Mouse (Mus musculus) frontal cortex, postnatal 36 days (tissue): ENCODE measurements around the gene Gm136.

Experiments used
- DNase-seq, 2 experiments: peaks; one replicate each; pipeline ENCODE4 v3.0.0; 2022; ENCODE audit warnings: low spot score in 2 of 2

Gm136 gene

GRCm38 (mm10) chr4:34708127-34708526 is 47.9 kb downstream of the Gm136 start:
- DNase-seq: peak; percentile 9 to 39

GRCm38 (mm10) chr4:34707248-34707647 is 48.8 kb downstream of the Gm136 start:
- no peak for DNase-seq

- no peak for DNase-seq
Measured at GRCm38 (mm10) chr4:34703029-34703428, 53.0 kb downstream of the Gm136 start.

GRCm38 (mm10) chr4:34702231-34702630 is 53.8 kb downstream of the Gm136 start:
- no peak for DNase-seq

GRCm38 (mm10) chr4:34701528-34701927 is 54.5 kb downstream of the Gm136 start:
- peak in 1 of 2 experiments; percentile 6 for DNase-seq
